Mouse (Mus musculus) limb, embryonic 13.5 days (tissue): ENCODE measurements at regions not wholly inside any gene's neighbourhood (a gene's known extent, or its start where the extent isn't known, plus 50 kb on each side); places are given as distances from the start of the nearest gene placed in this dataset.
A peak's percentile ranks its signal among the peaks of the same experiment; 100 is the strongest.
"Not testable (repeated sequence)": the region's sequence is repeated elsewhere in the genome, so short reads cannot be mapped to it uniquely, and the experiment has no call there.

ENCODE experiments used
- ATAC-seq: fragments of 200-750 bp; cut with Nextera tagmentation; 2 replicates; pipeline ENCODE4 v1.8.0; 2017; ENCODE audit warnings: low read depth, moderate number of reproducible peaks, moderate TSS enrichment; ENCODE audit not compliant: low FRiP score
- H3K27ac ChIP-seq: fragments of 300-500 bp; sonication (generic); 2 replicates; pipeline ENCODE4 v1.5.1; 2015; ENCODE audit warnings: inconsistent platforms, mild to moderate bottlenecking, moderate library complexity
- H3K27me3 ChIP-seq: fragments of 300-500 bp; sonication (generic); 2 replicates; pipeline ENCODE4 v1.6.1; 2015; ENCODE audit warnings: mild to moderate bottlenecking, inconsistent platforms
- H3K36me3 ChIP-seq: fragments of 300-500 bp; sonication (generic); 2 replicates; pipeline ENCODE4 v1.6.1; 2015; ENCODE audit warnings: inconsistent platforms, mild to moderate bottlenecking, moderate library complexity
- H3K4me1 ChIP-seq: fragments of 300-500 bp; sonication (generic); 2 replicates; pipeline ENCODE4 v1.6.1; 2015; ENCODE audit warnings: inconsistent platforms
- H3K4me2 ChIP-seq: fragments of 300-500 bp; sonication (generic); replicated peaks from 2 replicates; pipeline ENCODE4 v1.6.1; 2015; ENCODE audit warnings: inconsistent platforms, mild to moderate bottlenecking, moderate library complexity
- H3K4me3 ChIP-seq: fragments of 300-500 bp; sonication (generic); 2 replicates; pipeline ENCODE4 v1.5.1; 2015; ENCODE audit warnings: moderate library complexity, mild to moderate bottlenecking, inconsistent platforms
- H3K9ac ChIP-seq: fragments of 300-500 bp; sonication (generic); 2 replicates; pipeline ENCODE4 v1.6.1; 2015; ENCODE audit warnings: mild to moderate bottlenecking, inconsistent platforms
- H3K9me3 ChIP-seq: fragments of 300-500 bp; sonication (generic); 2 replicates; pipeline ENCODE4 v1.6.1; 2016; ENCODE audit warnings: inconsistent platforms
- WGBS: fragments of 180-500 bp; shearing (Covaris S2); methylation state at CpG from one replicate; pipeline ENCODE4 v1.1.7; 2015; 5-methylcytosine and 5-hydroxymethylcytosine counted together

DNA sequence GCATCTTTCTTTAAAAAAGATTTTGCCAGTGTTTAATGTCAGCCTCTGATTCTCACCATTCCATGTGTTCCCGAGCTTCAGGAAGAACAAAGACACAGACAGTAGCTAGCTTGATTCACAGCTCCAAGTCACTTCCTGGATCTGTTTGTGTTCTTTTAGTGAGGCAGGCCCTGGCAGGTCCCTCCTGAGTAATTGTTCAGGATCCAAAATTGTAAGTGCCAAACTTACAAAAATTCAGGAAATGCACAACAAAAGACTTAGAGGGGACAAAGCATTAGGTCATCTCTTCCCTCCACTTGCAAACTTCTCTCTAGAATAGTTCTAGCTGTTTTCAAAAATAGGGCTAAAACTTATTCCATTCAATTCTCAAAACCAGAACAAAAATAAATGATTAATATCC lies 546.3 kb upstream of the Klf6 start:
- Histone ChIP-seq H3K4me1 (no peaks in the 10 kb centered on the region), H3K4me3 (no peak overlapping the region), H3K9me3 (no peaks in the 10 kb centered on the region), H3K27ac (no peak overlapping the region), H3K4me2 (no peak overlapping the region), H3K36me3 (no peaks in the 10 kb centered on the region), H3K27me3 (no peaks in the 10 kb centered on the region), H3K9ac (no peak overlapping the region)
- no peak for ATAC-seq
- 43% methylated on average over 1 of the region's 1 CpGs for WGBS

- no peak overlapping the region for H3K4me2 ChIP-seq
- no peak for ATAC-seq
- H3K27me3 ChIP-seq, result no peaks in the 10 kb centered on the region
- no peak overlapping the region for H3K27ac ChIP-seq
- no peaks in the 10 kb centered on the region for H3K36me3 ChIP-seq
- no peak overlapping the region for H3K4me3 ChIP-seq
- 80% methylated on average over 5 of the region's 5 CpGs for WGBS
- no peaks in the 10 kb centered on the region for H3K9me3 ChIP-seq
- no peaks in the 10 kb centered on the region for H3K4me1 ChIP-seq
- no peak overlapping the region for H3K9ac ChIP-seq
Measured at GRCm38 (mm10) chr13:5317941-5318856, 543.1 kb upstream of the Klf6 start.

- Histone ChIP-seq H3K4me1 (peaks cover 4% of the 10 kb centered on the region; the same call in 1 of the 2 replicates), H3K36me3 (no peaks in the 10 kb centered on the region), H3K9me3 (no peaks in the 10 kb centered on the region), H3K4me2 (no peak overlapping the region), H3K27ac (no peak overlapping the region), H3K4me3 (no peak overlapping the region), H3K9ac (no peak overlapping the region), H3K27me3 (no peaks in the 10 kb centered on the region)
- no peak for ATAC-seq
- 71% methylated on average over 4 of the region's 4 CpGs for WGBS
Measured at GRCm38 (mm10) chr13:5345712-5346111, 515.6 kb upstream of the Klf6 start.

- WGBS, result 65% methylated on average over 6 of the region's 6 CpGs
- Histone ChIP-seq H3K36me3 (no peaks in the 10 kb centered on the region), H3K9me3 (no peaks in the 10 kb centered on the region), H3K27me3 (no peaks in the 10 kb centered on the region), H3K4me3 (no peak overlapping the region), H3K4me1 (peaks cover 4% of the 10 kb centered on the region; the same call in 1 of the 2 replicates), H3K27ac (no peak overlapping the region), H3K4me2 (no peak overlapping the region), H3K9ac (no peak overlapping the region)
- no peak for ATAC-seq
Measured at GRCm38 (mm10) chr13:5347503-5348469, 513.5 kb upstream of the Klf6 start.

DNA sequence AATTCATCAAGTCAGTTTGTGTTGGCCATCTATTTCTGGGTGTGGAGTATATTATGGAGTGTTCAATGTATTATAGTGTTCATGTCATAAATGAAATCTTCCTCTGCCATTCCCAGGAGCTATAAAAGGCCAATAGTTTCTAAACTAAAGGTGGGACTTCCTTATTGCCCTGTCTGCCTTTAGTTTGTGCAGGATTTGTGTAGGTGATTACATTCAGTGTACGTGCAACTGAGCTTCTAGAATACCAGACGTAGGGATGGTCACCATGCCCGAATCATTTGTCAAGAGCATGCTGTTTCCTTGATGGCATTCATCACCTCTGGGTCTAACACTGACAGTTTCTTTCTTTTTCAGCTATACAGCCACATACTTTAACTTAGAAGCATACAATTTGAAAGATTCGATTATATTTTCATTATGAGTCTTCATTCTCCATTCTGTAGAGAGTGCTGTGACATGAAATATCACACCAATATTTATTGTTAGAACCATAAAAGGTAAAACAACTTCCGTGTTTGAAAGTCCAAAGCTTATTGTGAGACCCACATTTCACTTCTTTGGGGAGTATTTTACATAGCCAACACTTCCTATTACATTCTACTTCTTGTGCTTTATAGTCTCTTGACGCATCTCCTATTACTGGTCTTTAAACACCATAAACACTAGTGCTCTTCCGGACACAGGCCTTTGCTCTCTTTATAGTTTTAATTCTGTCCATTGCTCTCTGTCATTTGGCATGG lies 494.1 kb upstream of the Klf6 start:
- 78% methylated on average over 7 of the region's 7 CpGs for WGBS
- H3K27ac ChIP-seq, result no peak overlapping the region

GRCm38 (mm10) chr13:5370007-5370406 lies 491.3 kb upstream of the Klf6 start:
- Histone ChIP-seq H3K9me3 (no peaks in the 10 kb centered on the region), H3K4me2 (no peak overlapping the region), H3K36me3 (no peaks in the 10 kb centered on the region), H3K27ac (no peak overlapping the region), H3K27me3 (no peaks in the 10 kb centered on the region), H3K4me1 (no peaks in the 10 kb centered on the region), H3K4me3 (no peak overlapping the region), H3K9ac (no peak overlapping the region)
- WGBS, result 50% methylated on average over 8 of the region's 8 CpGs
- no peak for ATAC-seq

More for the DNA sequence above, 494.1 kb upstream of the Klf6 start:
- Histone ChIP-seq H3K27me3 (no peaks in the 10 kb centered on the region), H3K36me3 (no peaks in the 10 kb centered on the region), H3K4me2 (no peak overlapping the region), H3K9me3 (no peaks in the 10 kb centered on the region), H3K4me1 (no peaks in the 10 kb centered on the region), H3K9ac (no peak overlapping the region), H3K4me3 (no peak overlapping the region)
- no peak for ATAC-seq

- Histone ChIP-seq H3K27ac (no peak overlapping the region), H3K4me2 (no peak overlapping the region), H3K9me3 (no peaks in the 10 kb centered on the region), H3K9ac (no peak overlapping the region), H3K4me3 (no peak overlapping the region), H3K27me3 (no peaks in the 10 kb centered on the region), H3K36me3 (no peaks in the 10 kb centered on the region), H3K4me1 (no peaks in the 10 kb centered on the region)
- ATAC-seq, result no peak
Measured at GRCm38 (mm10) chr13:5373191-5373590, 488.1 kb upstream of the Klf6 start.

GRCm38 (mm10) chr13:5408226-5408804 lies 453.0 kb upstream of the Klf6 start:
- H3K9ac ChIP-seq, result no peak overlapping the region
- 81% methylated on average over 4 of the region's 4 CpGs for WGBS

DNA sequence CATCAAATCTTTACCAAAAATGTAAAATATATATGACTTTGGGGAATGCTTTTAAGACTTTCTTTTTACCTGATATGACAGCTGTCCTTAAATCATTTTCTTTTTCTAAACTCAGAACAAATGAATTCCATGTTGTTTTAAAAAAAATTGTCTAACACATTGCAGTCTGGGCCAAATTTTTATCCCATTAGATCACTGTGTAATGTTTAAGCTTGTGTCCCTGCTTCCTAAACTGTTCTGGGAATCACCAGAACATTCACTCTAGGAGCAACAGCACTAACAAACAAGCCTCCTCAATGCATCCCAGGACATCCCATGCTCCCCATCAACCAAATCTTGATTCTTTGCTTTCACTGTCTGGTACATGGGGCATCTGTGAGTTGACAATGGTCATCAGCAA lies 449.2 kb upstream of the Klf6 start:
- H3K36me3 ChIP-seq, result no peaks in the 10 kb centered on the region
- no peak overlapping the region for H3K4me2 ChIP-seq
- ATAC-seq, result 0 out of 2 replicates have a peak, but pooled peaks have one; percentile 24
- H3K27ac ChIP-seq, result no peak overlapping the region
- H3K4me1 ChIP-seq, result no peaks in the 10 kb centered on the region
- H3K9ac ChIP-seq, result no peak overlapping the region
- no peaks in the 10 kb centered on the region for H3K27me3 ChIP-seq
- no peak overlapping the region for H3K4me3 ChIP-seq
- H3K9me3 ChIP-seq, result no peaks in the 10 kb centered on the region

More at GRCm38 (mm10) chr13:5408226-5408804, 453.0 kb upstream of the Klf6 start:
- H3K36me3 ChIP-seq, result no peaks in the 10 kb centered on the region
- no peaks in the 10 kb centered on the region for H3K4me1 ChIP-seq
- no peaks in the 10 kb centered on the region for H3K27me3 ChIP-seq
- no peak overlapping the region for H3K4me2 ChIP-seq
- H3K9me3 ChIP-seq, result no peaks in the 10 kb centered on the region
- no peak overlapping the region for H3K27ac ChIP-seq
- H3K4me3 ChIP-seq, result no peak overlapping the region
- ATAC-seq, result no peak

DNA sequence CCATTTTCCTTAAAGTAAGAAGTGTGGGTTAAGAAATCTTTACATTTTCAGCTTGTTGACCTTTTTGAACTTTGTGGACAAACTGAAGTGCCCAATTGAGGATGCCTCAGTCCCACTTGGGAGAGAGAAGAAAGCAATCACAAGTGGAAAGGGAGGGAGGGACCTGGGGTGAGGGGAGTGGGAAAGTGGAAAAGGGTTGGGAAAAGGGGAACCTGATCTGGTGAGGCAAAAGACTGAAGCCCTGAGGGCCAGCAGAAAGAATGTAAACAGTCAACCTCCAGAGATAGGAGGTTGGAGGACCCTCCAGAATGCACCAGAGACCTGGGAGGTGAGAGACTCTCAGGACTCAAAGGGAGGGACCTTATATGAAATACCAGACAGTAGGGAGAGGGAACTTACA lies 448.3 kb upstream of the Klf6 start:
- ATAC-seq, H3K36me3 ChIP-seq, H3K9ac ChIP-seq, H3K4me2 ChIP-seq, H3K4me1 ChIP-seq, H3K9me3 ChIP-seq, H3K4me3 ChIP-seq, H3K27me3 ChIP-seq, H3K27ac ChIP-seq: not testable (repeated sequence)

DNA sequence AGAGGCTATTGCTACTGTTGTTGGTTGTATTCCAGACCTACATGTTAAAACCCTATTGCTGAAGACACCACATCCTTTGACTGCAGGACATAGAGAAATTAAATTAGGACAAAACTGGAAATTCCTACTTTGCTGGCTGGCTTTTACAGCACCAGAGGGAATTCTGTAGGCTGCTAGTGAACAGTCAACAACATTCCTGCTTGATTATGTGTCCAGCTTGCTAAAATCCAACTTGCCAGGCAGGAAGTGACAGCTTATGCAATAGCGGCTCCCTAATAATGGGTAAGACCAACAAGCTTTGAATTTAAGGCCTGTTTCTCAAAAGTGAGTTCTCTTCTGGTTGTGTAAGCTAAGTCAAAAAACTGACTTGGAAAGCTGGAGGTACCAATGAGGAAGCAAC lies 437.2 kb upstream of the Klf6 start:
- Histone ChIP-seq H3K4me3 (no peak overlapping the region), H3K4me2 (no peak overlapping the region), H3K27me3 (no peaks in the 10 kb centered on the region), H3K27ac (no peak overlapping the region), H3K4me1 (peaks cover 18% of the 10 kb centered on the region), H3K9me3 (no peaks in the 10 kb centered on the region), H3K36me3 (no peaks in the 10 kb centered on the region), H3K9ac (no peak overlapping the region)
- WGBS, result 29% methylated on average over 1 of the region's 1 CpGs
- ATAC-seq, result no peak
